Mouse (Mus musculus) midbrain, embryonic 10.5 days (tissue): ENCODE data around the gene Orai3. TPM values are rescaled to one million over a fixed set of nuclear protein-coding genes. Genes with fewer than 3 reads are reported as not detected.

Experiments
- polyA plus RNA-seq: library from polyadenylated mRNA; unstranded; fragments of >200 nt; fragmentation: Nextera tagmentation; extraction: Ambion mirVana; gene quantifications from 2 replicates; pipeline ENCODE4 v1.2.1, GENCODE M21; 2016

The Orai3 gene
- polyA plus RNA-seq, 1 experiment from 2014 or later = 10.1 TPM

Other genes with a start within 250 kb of the Orai3 start
- gene Tmem265, start 208.4 kb upstream of the Orai3 start, polyA plus RNA-seq = 7.2 and 8.2 TPM in 2 replicates
- 46.9 and 48.3 TPM in 2 replicates for gene Phkg2, start 196.5 kb upstream of the Orai3 start, polyA plus RNA-seq
- 14.4 and 16.9 TPM in 2 replicates for gene Ccdc189, start 181.2 kb upstream of the Orai3 start, polyA plus RNA-seq
- gene Rnf40, start 181.0 kb upstream of the Orai3 start, polyA plus RNA-seq = 56.7 and 59.6 TPM in 2 replicates
- 32.2 and 37.1 TPM in 2 replicates for gene Zfp629, start 154.0 kb upstream of the Orai3 start, polyA plus RNA-seq
- gene Bcl7c, start 60.9 kb upstream of the Orai3 start, polyA plus RNA-seq = 47.8 and 48.9 TPM in 2 replicates
- gene Ctf1, start 57.1 kb upstream of the Orai3 start, polyA plus RNA-seq = 5.1 and 5.2 TPM in 2 replicates
- gene Ctf2, start 37.6 kb upstream of the Orai3 start, polyA plus RNA-seq = 0.22 and 0.36 TPM in 2 replicates
- gene Fbxl19, start 25.3 kb upstream of the Orai3 start, polyA plus RNA-seq = 7.9 and 8.3 TPM in 2 replicates
- gene Setd1a, start 6.9 kb downstream of the Orai3 start, polyA plus RNA-seq = 13.4 and 14.7 TPM in 2 replicates
- 0.35 TPM in 1 of 2 replicates, not detected in the other for gene Gm49388, start 15.8 kb downstream of the Orai3 start, polyA plus RNA-seq
- gene Hsd3b7, start 30.8 kb downstream of the Orai3 start, polyA plus RNA-seq = 5.0 and 7.2 TPM in 2 replicates
- 19.5 and 21.6 TPM in 2 replicates for gene Stx4a, start 54.5 kb downstream of the Orai3 start, polyA plus RNA-seq
- 5.4 and 9.7 TPM in 2 replicates for gene Stx1b, start 54.7 kb downstream of the Orai3 start, polyA plus RNA-seq
- 17.2 and 18.7 TPM in 2 replicates for gene Zfp646, start 106.4 kb downstream of the Orai3 start, polyA plus RNA-seq
- gene Zfp668, start 107.0 kb downstream of the Orai3 start, polyA plus RNA-seq = 41.5 and 47.3 TPM in 2 replicates
- gene Prss53, start 121.2 kb downstream of the Orai3 start, polyA plus RNA-seq = 0.52 and 0.68 TPM in 2 replicates
- not detected in 2 replicates for gene Gm21974, start 125.6 kb downstream of the Orai3 start, polyA plus RNA-seq
- gene Vkorc1, start 125.8 kb downstream of the Orai3 start, polyA plus RNA-seq = 43.4 and 44.6 TPM in 2 replicates
- gene Bckdk, start 134.3 kb downstream of the Orai3 start, polyA plus RNA-seq = 128 and 130 TPM in 2 replicates
- gene Kat8, start 142.7 kb downstream of the Orai3 start, polyA plus RNA-seq = 51.1 and 52.4 TPM in 2 replicates
- gene Prss8, start 160.3 kb downstream of the Orai3 start, polyA plus RNA-seq = 1.6 and 2.1 TPM in 2 replicates
- 11.0 and 13.0 TPM in 2 replicates for gene Prss36, start 176.9 kb downstream of the Orai3 start, polyA plus RNA-seq
- gene Fus, start 197.6 kb downstream of the Orai3 start, polyA plus RNA-seq = 336 and 358 TPM in 2 replicates
- 6.1 and 7.5 TPM in 2 replicates for gene Pycard, start 224.1 kb downstream of the Orai3 start, polyA plus RNA-seq
- not detected in 2 replicates for gene Trim72, start 234.1 kb downstream of the Orai3 start, polyA plus RNA-seq